Mouse (Mus musculus): ENCODE results near the gene Gm28038. TPM values are rescaled to one million over a fixed set of nuclear protein-coding genes. Genes with fewer than 3 reads are reported as not detected.

Gene Gm28038
- polyA plus RNA-seq, 1 experiment: not detected

GRCm38 (mm10) chr2:30299525-30299924 lies 18.7 kb downstream of the Gm28038 start:
- H3K27me3 ChIP-seq (ENCODE audit: control insufficient read depth, insufficient read depth, low read length): no peaks in the 10 kb centered on the region
- H3K4me3 ChIP-seq (ENCODE audit: control insufficient read depth, insufficient read depth, low read length): no peak overlapping the region
- H3K27ac ChIP-seq (ENCODE audit: control insufficient read depth, insufficient read depth, low read length): no peak overlapping the region
- peaks cover 31% of the 10 kb centered on the region for H3K36me3 ChIP-seq (ENCODE audit: control insufficient read depth, insufficient read depth, low read length)
- H3K4me1 ChIP-seq (replicated peaks; ENCODE audit: control insufficient read depth, insufficient read depth, low read length): no peaks in the 10 kb centered on the region
- 78% methylated on average over 3 of the region's 3 CpGs for WGBS
- DNase-seq: no peak
- TF ChIP-seq CTCF (IDR thresholded peaks at IDR 0.05; ENCODE audit: borderline replicate concordance, control insufficient read depth, extremely low read depth, insufficient read depth, low read length, poor library complexity): no peak
- TF ChIP-seq POLR2A (IDR thresholded peaks at IDR 0.05; ENCODE audit: control insufficient read depth, extremely low read depth, insufficient read depth, low read length, poor library complexity): no peak

GRCm38 (mm10) chr2:30299966-30300365 lies 19.1 kb downstream of the Gm28038 start:
- TF ChIP-seq POLR2A (IDR thresholded peaks at IDR 0.05; ENCODE audit: control insufficient read depth, extremely low read depth, insufficient read depth, low read length, poor library complexity): no peak
- no peak for TF ChIP-seq CTCF (IDR thresholded peaks at IDR 0.05; ENCODE audit: borderline replicate concordance, control insufficient read depth, extremely low read depth, insufficient read depth, low read length, poor library complexity)
- Histone ChIP-seq H3K36me3 (ENCODE audit: control insufficient read depth, insufficient read depth, low read length) (peaks cover 35% of the 10 kb centered on the region), H3K27me3 (ENCODE audit: control insufficient read depth, insufficient read depth, low read length) (no peaks in the 10 kb centered on the region), H3K4me3 (ENCODE audit: control insufficient read depth, insufficient read depth, low read length) (no peak overlapping the region), H3K4me1 (replicated peaks; ENCODE audit: control insufficient read depth, insufficient read depth, low read length) (no peaks in the 10 kb centered on the region), H3K27ac (ENCODE audit: control insufficient read depth, insufficient read depth, low read length) (no peak overlapping the region)
- 95% methylated on average over 5 of the region's 5 CpGs for WGBS
- no peak for DNase-seq

DNA sequence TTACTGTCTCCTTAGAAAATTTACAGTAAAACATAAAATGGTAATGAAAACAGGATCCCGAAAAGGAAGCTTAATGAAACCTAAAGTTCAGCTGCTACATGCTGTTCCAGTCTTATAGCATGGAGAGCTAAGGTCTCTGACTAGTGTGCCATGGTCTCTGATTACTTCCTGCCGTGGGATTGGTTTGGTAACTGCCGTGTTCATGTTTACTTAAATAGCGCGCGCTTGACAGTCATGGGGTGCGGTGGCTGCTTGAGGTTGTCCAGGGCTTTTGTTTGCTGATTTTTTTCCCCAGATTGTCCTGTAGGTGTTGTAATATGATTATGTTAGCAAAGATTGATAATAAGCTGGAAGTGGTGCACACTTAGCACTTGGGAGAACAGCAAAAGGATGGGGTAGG lies 25.2 kb downstream of the Gm28038 start:
- DNase-seq: no peak
- no peak for TF ChIP-seq CTCF (IDR thresholded peaks at IDR 0.05; ENCODE audit: borderline replicate concordance, control insufficient read depth, extremely low read depth, insufficient read depth, low read length, poor library complexity)
- no peak for TF ChIP-seq POLR2A (IDR thresholded peaks at IDR 0.05; ENCODE audit: control insufficient read depth, extremely low read depth, insufficient read depth, low read length, poor library complexity)
- Histone ChIP-seq H3K36me3 (ENCODE audit: control insufficient read depth, insufficient read depth, low read length) (peaks cover 58% of the 10 kb centered on the region), H3K27ac (ENCODE audit: control insufficient read depth, insufficient read depth, low read length) (no peak overlapping the region), H3K4me3 (ENCODE audit: control insufficient read depth, insufficient read depth, low read length) (no peak overlapping the region), H3K4me1 (replicated peaks; ENCODE audit: control insufficient read depth, insufficient read depth, low read length) (no peaks in the 10 kb centered on the region), H3K27me3 (ENCODE audit: control insufficient read depth, insufficient read depth, low read length) (no peaks in the 10 kb centered on the region)
- WGBS: 89% methylated on average over 7 of the region's 7 CpGs

GRCm38 (mm10) chr2:30309351-30309750 lies 28.5 kb downstream of the Gm28038 start:
- Histone ChIP-seq H3K27me3 (ENCODE audit: control insufficient read depth, insufficient read depth, low read length) (no peaks in the 10 kb centered on the region), H3K4me1 (replicated peaks; ENCODE audit: control insufficient read depth, insufficient read depth, low read length) (no peaks in the 10 kb centered on the region), H3K36me3 (ENCODE audit: control insufficient read depth, insufficient read depth, low read length) (peaks cover 64% of the 10 kb centered on the region), H3K4me3 (ENCODE audit: control insufficient read depth, insufficient read depth, low read length) (no peak overlapping the region), H3K27ac (ENCODE audit: control insufficient read depth, insufficient read depth, low read length) (no peak overlapping the region)
- DNase-seq: no peak
- TF ChIP-seq CTCF (IDR thresholded peaks at IDR 0.05; ENCODE audit: borderline replicate concordance, control insufficient read depth, extremely low read depth, insufficient read depth, low read length, poor library complexity) (no peak), POLR2A (IDR thresholded peaks at IDR 0.05; ENCODE audit: control insufficient read depth, extremely low read depth, insufficient read depth, low read length, poor library complexity) (no peak)
- WGBS: 94% methylated on average over 3 of the region's 3 CpGs

GRCm38 (mm10) chr2:30311481-30311880 lies 30.6 kb downstream of the Gm28038 start:
- TF ChIP-seq CTCF (IDR thresholded peaks at IDR 0.05; ENCODE audit: borderline replicate concordance, control insufficient read depth, extremely low read depth, insufficient read depth, low read length, poor library complexity) (no peak), POLR2A (IDR thresholded peaks at IDR 0.05; ENCODE audit: control insufficient read depth, extremely low read depth, insufficient read depth, low read length, poor library complexity) (no peak)
- H3K36me3 ChIP-seq (ENCODE audit: control insufficient read depth, insufficient read depth, low read length): peaks cover 79% of the 10 kb centered on the region
- no peak overlapping the region for H3K4me3 ChIP-seq (ENCODE audit: control insufficient read depth, insufficient read depth, low read length)
- DNase-seq: no peak
- 96% methylated on average over 2 of the region's 2 CpGs for WGBS
- H3K27ac ChIP-seq (ENCODE audit: control insufficient read depth, insufficient read depth, low read length): no peak overlapping the region
- no peaks in the 10 kb centered on the region for H3K4me1 ChIP-seq (replicated peaks; ENCODE audit: control insufficient read depth, insufficient read depth, low read length)
- H3K27me3 ChIP-seq (ENCODE audit: control insufficient read depth, insufficient read depth, low read length): no peaks in the 10 kb centered on the region

DNA sequence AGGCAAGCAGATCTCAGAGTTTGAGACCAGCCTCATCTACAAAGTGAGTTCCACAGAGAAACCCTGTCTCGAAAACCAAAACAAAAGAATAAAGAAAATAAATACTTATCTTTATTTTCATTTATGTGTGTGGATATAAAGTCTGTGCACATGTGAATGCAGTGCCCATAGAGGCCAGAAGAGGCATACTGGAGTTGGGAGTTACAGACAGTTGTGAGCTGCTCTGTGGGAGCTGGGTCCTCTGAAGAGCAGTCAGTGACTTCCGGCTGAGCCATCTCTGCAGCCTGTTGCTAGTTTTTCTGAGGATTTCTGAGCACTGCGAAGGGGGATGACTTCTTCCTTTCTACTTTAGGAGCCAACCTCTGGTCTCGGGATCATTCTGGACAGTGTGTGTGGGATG lies 35.3 kb downstream of the Gm28038 start:
- H3K4me1 ChIP-seq (replicated peaks; ENCODE audit: control insufficient read depth, insufficient read depth, low read length): no peaks in the 10 kb centered on the region
- WGBS: 94% methylated on average over 4 of the region's 4 CpGs
- H3K4me3 ChIP-seq (ENCODE audit: control insufficient read depth, insufficient read depth, low read length): no peak overlapping the region
- DNase-seq: no peak
- no peak overlapping the region for H3K27ac ChIP-seq (ENCODE audit: control insufficient read depth, insufficient read depth, low read length)
- H3K36me3 ChIP-seq (ENCODE audit: control insufficient read depth, insufficient read depth, low read length): peaks cover 83% of the 10 kb centered on the region
- TF ChIP-seq CTCF (IDR thresholded peaks at IDR 0.05; ENCODE audit: borderline replicate concordance, control insufficient read depth, extremely low read depth, insufficient read depth, low read length, poor library complexity) (no peak), POLR2A (IDR thresholded peaks at IDR 0.05; ENCODE audit: control insufficient read depth, extremely low read depth, insufficient read depth, low read length, poor library complexity) (no peak)
- no peaks in the 10 kb centered on the region for H3K27me3 ChIP-seq (ENCODE audit: control insufficient read depth, insufficient read depth, low read length)

DNA sequence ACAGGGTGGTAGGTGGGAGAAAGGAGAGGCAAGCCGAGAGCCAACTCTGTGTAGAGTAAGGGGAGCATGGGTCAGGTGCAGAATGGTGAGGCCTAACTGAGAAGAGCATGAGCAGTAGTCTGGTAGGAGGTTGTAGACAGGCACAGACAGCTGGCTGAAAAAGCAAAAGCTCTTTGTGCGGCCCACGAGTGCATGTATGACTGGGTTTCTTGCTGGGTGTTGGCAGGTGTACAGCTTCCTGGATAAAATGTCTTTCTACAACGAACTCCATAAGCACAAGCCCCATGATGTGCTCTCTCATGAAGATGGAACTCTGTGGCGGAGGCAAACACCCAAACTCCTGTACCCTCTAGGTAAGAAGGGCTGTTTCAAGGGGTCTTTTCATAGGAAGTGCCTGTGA lies 36.1 kb downstream of the Gm28038 start:
- 94% methylated on average over 5 of the region's 5 CpGs for WGBS
- no peak overlapping the region for H3K4me3 ChIP-seq (ENCODE audit: control insufficient read depth, insufficient read depth, low read length)

More for the DNA sequence above, 36.1 kb downstream of the Gm28038 start:
- Histone ChIP-seq H3K36me3 (ENCODE audit: control insufficient read depth, insufficient read depth, low read length) (peaks cover 81% of the 10 kb centered on the region), H3K27me3 (ENCODE audit: control insufficient read depth, insufficient read depth, low read length) (no peaks in the 10 kb centered on the region), H3K27ac (ENCODE audit: control insufficient read depth, insufficient read depth, low read length) (no peak overlapping the region), H3K4me1 (replicated peaks; ENCODE audit: control insufficient read depth, insufficient read depth, low read length) (no peaks in the 10 kb centered on the region)
- TF ChIP-seq CTCF (IDR thresholded peaks at IDR 0.05; ENCODE audit: borderline replicate concordance, control insufficient read depth, extremely low read depth, insufficient read depth, low read length, poor library complexity) (no peak), POLR2A (IDR thresholded peaks at IDR 0.05; ENCODE audit: control insufficient read depth, extremely low read depth, insufficient read depth, low read length, poor library complexity) (no peak)
- DNase-seq: no peak
